Mouse (Mus musculus): ENCODE results near the gene Lamc3. TPM values are rescaled to one million over a fixed set of nuclear protein-coding genes. Genes with fewer than 3 reads are reported as not detected.

The Lamc3 gene
- polyA plus RNA-seq (2017; shearing (Covaris generic)) = not detected

GRCm38 (mm10) chr2:31887030-31887429 is at the start of gene Lamc3:
Gene Lamc3, plus strand, starts transcription at chr2:31887291.

GRCm38 (mm10) chr2:31845896-31846691 is 41.0 kb upstream of the Lamc3 start, which contains the start of gene Fibcd1:
Gene Fibcd1, minus strand, starts transcription at chr2:31846005.

GRCm38 (mm10) chr2:31950058-31950871 is 63.2 kb downstream of the Lamc3 start, which contains the start of gene Aif1l:
Gene Aif1l, plus strand, starts transcription at chr2:31950139.

GRCm38 (mm10) chr2:31974141-31974808 is 87.2 kb downstream of the Lamc3 start, which contains the start of gene Nup214:
Gene Nup214, plus strand, starts transcription at chr2:31974436.

Other genes starting within 250 kb of the Lamc3 start
- gene Prdm12, start 247.3 kb upstream of the Lamc3 start, polyA plus RNA-seq (2017; shearing (Covaris generic)) = not detected
- 43.1 TPM for gene Exosc2, start 216.6 kb upstream of the Lamc3 start, polyA plus RNA-seq (2017; shearing (Covaris generic))
- 25.0 TPM for gene Abl1, start 198.9 kb upstream of the Lamc3 start, polyA plus RNA-seq (2017; shearing (Covaris generic))
- gene Qrfp, start 76.7 kb upstream of the Lamc3 start, polyA plus RNA-seq (2017; shearing (Covaris generic)) = 0.23 TPM
- gene Fibcd1, start 41.3 kb upstream of the Lamc3 start, polyA plus RNA-seq (2017; shearing (Covaris generic)) = 0.26 TPM
- gene Aif1l, start 62.8 kb downstream of the Lamc3 start, polyA plus RNA-seq (2017; shearing (Covaris generic)) = 0.24 TPM
- 134 TPM for gene Nup214, start 87.1 kb downstream of the Lamc3 start, polyA plus RNA-seq (2017; shearing (Covaris generic))
- 25.5 TPM for gene Fam78a, start 197.6 kb downstream of the Lamc3 start, polyA plus RNA-seq (2017; shearing (Covaris generic))
- gene Plpp7, start 208.2 kb downstream of the Lamc3 start, polyA plus RNA-seq (2017; shearing (Covaris generic)) = not detected